Mouse (Mus musculus) ES-E14 (cell line): ENCODE measurements around the gene Ccn5.

ENCODE experiments used
- CHD2 ChIP-seq: IDR thresholded peaks from 2 replicates; pipeline ENCODE4 v1.6.1; 2014; ENCODE audit warnings: mild to moderate bottlenecking, low read depth, low read length, inconsistent platforms
- HCFC1 ChIP-seq: IDR thresholded peaks from 2 replicates; pipeline ENCODE4 v1.6.1; 2012; ENCODE audit warnings: low read length, inconsistent platforms, borderline replicate concordance; ENCODE audit not compliant: insufficient read depth
- MAFK ChIP-seq: IDR thresholded peaks from 2 replicates; pipeline ENCODE4 v1.6.1; 2014; ENCODE audit warnings: mild to moderate bottlenecking, low read depth, low read length, inconsistent platforms; ENCODE audit not compliant: insufficient read depth
- ZC3H11A ChIP-seq: IDR thresholded peaks from 2 replicates; pipeline ENCODE4 v1.6.1; 2012; ENCODE audit warnings: low read depth, mild to moderate bottlenecking, inconsistent platforms, low read length, borderline replicate concordance

- no peak for TF ChIP-seq ZC3H11A
- no peak for TF ChIP-seq HCFC1
- no peak for TF ChIP-seq CHD2
- TF ChIP-seq MAFK: no peak
These were observed 21.4 kb downstream of the Ccn5 start for GRCm38 (mm10) chr2:163842043-163842442.
